ENCODE assay signal across 31 mouse cellular contexts in genomic region chr4:72381116-72381515, GRCm38 (mm10).
A peak's percentile ranks its signal among the peaks of the same experiment; 100 is the strongest.
DNase-seq lines count a peak whose midpoint lies in the region; ATAC-seq and TF ChIP-seq lines count a peak whose summit lies in the region.
"Had no signal": no experiment of that assay in that cellular context is flagged by ENCODE, and none has a peak within 500 bp of the region (broad histone marks: within the 10 kb centered on the region; RNA-seq: fewer than 3 reads in every experiment).

No protein-coding gene starts in this region.

- H3K4me1 ChIP-seq in hindbrain, postnatal 0 days (ENCODE audit: insufficient read depth, low read length), result peaks cover 6% of the 10 kb centered on the region
- H3K4me1 ChIP-seq in hindbrain, embryonic 14.5 days (replicated peaks; ENCODE audit: control insufficient read depth, insufficient read depth, low read length), result peaks cover 38% of the 10 kb centered on the region
- H3K4me1 ChIP-seq: heart, embryonic 10.5 days; liver, embryonic 13.5 days; megakaryocyte, embryonic 14.5 days had no signal

- no peak for TF ChIP-seq CTCF in hindbrain, postnatal 0 days (IDR thresholded peaks at IDR 0.05; ENCODE audit: low read depth)
- TF ChIP-seq CTCF in brain, embryonic 14.5 days (IDR thresholded peaks at IDR 0.05; ENCODE audit: borderline replicate concordance, extremely low read depth, insufficient read depth, insufficient read length), result no peak

- intact Hi-C loops in left cerebral cortex, postnatal 4 days (cut with DNase I), result loop anchor here (5.0 kb wide), 1 partner anchor 179 kb away; the partner anchor contains the start of gene Tle1
- intact Hi-C loops in left cerebral cortex, postnatal 14 days (cut with DNase I), result loop anchor here (10.0 kb wide), 1 partner anchor 176 kb away; the partner anchor contains the start of gene Tle1

- no peak overlapping the region for H3K4me3 ChIP-seq in hindbrain, postnatal 0 days (ENCODE audit: low read length)
- no peak overlapping the region for H3K4me3 ChIP-seq in hindbrain, embryonic 14.5 days (replicated peaks; ENCODE audit: low read length)
- H3K4me3 ChIP-seq: forebrain, embryonic 15.5 days; heart, embryonic 10.5 days; heart, embryonic 15.5 days; hindbrain, embryonic 12.5 days; layer of hippocampus, adult 2 months; left cerebral cortex, adult 2 months; liver, embryonic 13.5 days; megakaryocyte, embryonic 14.5 days; neural tube, embryonic 15.5 days had no signal

- H3K4me2 ChIP-seq in hindbrain, postnatal 0 days (ENCODE audit: low read depth, low read length), result no peak overlapping the region
- no peak overlapping the region for H3K4me2 ChIP-seq in hindbrain, embryonic 14.5 days (replicated peaks)
- H3K4me2 ChIP-seq: forebrain, embryonic 15.5 days; heart, embryonic 15.5 days; hindbrain, embryonic 12.5 days; liver, embryonic 13.5 days; neural tube, embryonic 15.5 days had no signal

- H3K36me3 ChIP-seq in hindbrain, postnatal 0 days (ENCODE audit: insufficient read depth, low read length), result no peaks in the 10 kb centered on the region
- no peaks in the 10 kb centered on the region for H3K36me3 ChIP-seq in hindbrain, embryonic 14.5 days (replicated peaks; ENCODE audit: control insufficient read depth, insufficient read depth)
- H3K36me3 ChIP-seq: forebrain, embryonic 15.5 days; heart, embryonic 10.5 days; heart, embryonic 15.5 days; hindbrain, embryonic 12.5 days; liver, embryonic 13.5 days; neural tube, embryonic 15.5 days had no signal

- DNase-seq in hindbrain, postnatal 0 days (ENCODE audit: low spot score), result peak; percentile 53
- no peak for DNase-seq in hindbrain, embryonic 14.5 days (ENCODE audit: low spot score)
- peak; percentile 30 for DNase-seq in left cerebral cortex, postnatal 4 days
- no peak for DNase-seq in left cerebral cortex, postnatal 14 days (ENCODE audit: low spot score in 2 of 2)
- peak; percentile 73 for DNase-seq in brain, embryonic 14.5 days (ENCODE audit: low read depth)
- DNase-seq in retina, embryonic 14.5 days (ENCODE audit: low spot score), result peak; percentile 66
- no peak for DNase-seq in adrenal gland, adult (ENCODE audit: inconsistent age in 2 of 2, low spot score in 1 of 2)
- DNase-seq: adrenal gland, adult 8-10 months; B cell, adult 2 months; cerebellum, adult 9-11 months; gastrocnemius, postnatal 25 days; heart, adult 11 months; kidney, postnatal 36 days; liver, embryonic 13.5 days; lung, adult 18-20 months; lung, postnatal 4 days; right cerebral cortex, postnatal 4 days; thymus, adult 18-20 months; thymus, postnatal 36 days had no signal

- no peaks in the 10 kb centered on the region; the same call in 1 of the 2 replicates for H3K27me3 ChIP-seq in hindbrain, postnatal 0 days (ENCODE audit: insufficient read depth, low read length)
- H3K27me3 ChIP-seq in hindbrain, embryonic 14.5 days (ENCODE audit: control insufficient read depth, insufficient read depth, low read length), result 0 out of 2 replicates have a peak, but pooled peaks cover 8% of the 10 kb centered on the region
- H3K27me3 ChIP-seq: liver, embryonic 13.5 days; megakaryocyte, embryonic 14.5 days had no signal

- no peak overlapping the region for H3K9ac ChIP-seq in hindbrain, postnatal 0 days (replicated peaks; ENCODE audit: low read length)
- no peak overlapping the region for H3K9ac ChIP-seq in hindbrain, embryonic 14.5 days
- H3K9ac ChIP-seq: forebrain, embryonic 15.5 days; heart, embryonic 15.5 days; hindbrain, embryonic 12.5 days; liver, embryonic 13.5 days; neural tube, embryonic 15.5 days had no signal

- no peaks in the 10 kb centered on the region for H3K9me3 ChIP-seq in hindbrain, postnatal 0 days (ENCODE audit: low read length)
- H3K9me3 ChIP-seq in hindbrain, embryonic 14.5 days (ENCODE audit: control insufficient read depth, low read length), result no peaks in the 10 kb centered on the region
- H3K9me3 ChIP-seq: forebrain, embryonic 15.5 days; heart, embryonic 10.5 days; heart, embryonic 15.5 days; hindbrain, embryonic 12.5 days; liver, embryonic 13.5 days; neural tube, embryonic 15.5 days had no signal

- no peak overlapping the region for H3K27ac ChIP-seq in hindbrain, postnatal 0 days
- no peak overlapping the region for H3K27ac ChIP-seq in hindbrain, embryonic 14.5 days
- H3K27ac ChIP-seq: forebrain, embryonic 15.5 days; heart, embryonic 10.5 days; heart, embryonic 15.5 days; hindbrain, embryonic 12.5 days; layer of hippocampus, adult 2 months; left cerebral cortex, adult 2 months; liver, embryonic 13.5 days; neural tube, embryonic 15.5 days; stomach, postnatal 0 days had no signal

- WGBS in hindbrain, postnatal 0 days, result 38% methylated on average over 3 of the region's 3 CpGs
- 48% methylated on average over 3 of the region's 3 CpGs for WGBS in hindbrain, embryonic 14.5 days

- TF ChIP-seq POLR2A in brain, embryonic 14.5 days (IDR thresholded peaks at IDR 0.05; ENCODE audit: borderline replicate concordance, extremely low read depth, insufficient read depth, insufficient read length, poor library complexity, severe bottlenecking), result no peak

- ATAC-seq in hindbrain, postnatal 0 days, result no peak
- ATAC-seq in hindbrain, embryonic 14.5 days (ENCODE audit: low FRiP score), result no peak
- ATAC-seq: activated CD4-positive, CD25-positive, alpha-beta regulatory T cell, adult 4 months; forebrain, embryonic 15.5 days; intestine, postnatal 0 days; lung, postnatal 0 days had no signal

Comparison
In these comparisons a context has a peak if more than half of its experiments do, and no peak if none do; other contexts are left out.
1. DNase-seq: peak in hindbrain, postnatal 0 days (single experiment), left cerebral cortex, postnatal 4 days (single experiment), brain, embryonic 14.5 days (single experiment) and retina, embryonic 14.5 days (single experiment); none in hindbrain, embryonic 14.5 days (single experiment), left cerebral cortex, postnatal 14 days (0 of 2) and adrenal gland, adult (0 of 2).